Mouse (Mus musculus): ENCODE data around the gene Mien1. TPM values are rescaled to one million over a fixed set of nuclear protein-coding genes. Genes with fewer than 3 reads are reported as not detected.
A peak's percentile ranks its signal among the peaks of the same experiment; 100 is the strongest.

The Mien1 gene
- total RNA-seq, 1 experiment from 2014 or later = 80.3 TPM

DNA sequence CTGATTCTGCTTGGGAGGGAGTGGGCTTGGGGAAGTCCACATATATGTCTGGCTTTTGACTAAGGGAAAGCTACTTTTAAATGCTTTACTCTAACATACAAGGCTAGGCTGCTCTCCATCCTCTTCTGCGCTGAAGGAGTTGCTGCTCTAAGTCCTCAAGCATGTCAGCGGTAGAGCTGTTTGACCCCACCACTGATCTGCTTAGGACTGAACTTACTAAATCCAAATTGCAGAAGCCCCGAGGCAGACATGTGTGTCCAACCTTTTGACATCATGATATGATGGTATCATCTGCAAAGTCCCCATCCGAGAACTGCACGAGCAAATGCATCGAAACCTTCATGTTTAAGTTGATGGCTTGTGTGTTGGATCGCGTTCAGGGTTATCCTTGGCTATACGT, 21.1 kb upstream of the Mien1 start:
- no peak for DNase-seq

DNA sequence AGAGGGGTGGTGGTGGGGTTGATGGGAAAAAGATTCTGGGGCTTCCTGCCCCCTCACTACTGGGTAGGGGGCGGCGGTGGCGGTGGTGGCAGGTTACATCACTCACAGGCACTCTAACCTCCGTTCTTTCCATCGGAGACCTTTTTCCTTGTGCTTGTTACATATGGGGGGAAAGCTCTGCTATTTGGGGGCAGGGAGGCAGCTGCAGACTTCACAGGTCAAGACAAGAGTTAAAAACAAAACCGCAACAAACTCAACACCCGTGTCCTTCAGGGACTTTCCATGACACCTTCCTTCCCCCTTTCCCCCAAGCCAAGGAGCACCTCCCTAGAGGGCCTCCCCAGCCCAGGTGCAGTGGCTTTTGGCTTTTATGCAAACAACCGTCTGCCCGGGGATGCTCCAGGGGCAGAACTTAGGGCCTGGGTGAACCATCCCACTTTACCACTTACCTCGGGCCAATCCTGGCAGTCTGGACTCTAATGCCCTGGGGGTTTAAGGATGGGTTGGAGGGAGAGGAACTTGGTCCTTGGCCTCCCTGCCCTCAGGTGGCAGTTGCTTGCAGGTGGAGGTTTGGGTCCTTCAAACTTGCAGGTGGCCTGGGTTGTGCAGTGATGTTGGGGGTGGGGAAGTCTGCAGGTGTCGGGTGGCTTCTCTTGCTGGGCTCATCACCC, 20.4 kb upstream of the Mien1 start:
- DNase-seq = no peak

DNA sequence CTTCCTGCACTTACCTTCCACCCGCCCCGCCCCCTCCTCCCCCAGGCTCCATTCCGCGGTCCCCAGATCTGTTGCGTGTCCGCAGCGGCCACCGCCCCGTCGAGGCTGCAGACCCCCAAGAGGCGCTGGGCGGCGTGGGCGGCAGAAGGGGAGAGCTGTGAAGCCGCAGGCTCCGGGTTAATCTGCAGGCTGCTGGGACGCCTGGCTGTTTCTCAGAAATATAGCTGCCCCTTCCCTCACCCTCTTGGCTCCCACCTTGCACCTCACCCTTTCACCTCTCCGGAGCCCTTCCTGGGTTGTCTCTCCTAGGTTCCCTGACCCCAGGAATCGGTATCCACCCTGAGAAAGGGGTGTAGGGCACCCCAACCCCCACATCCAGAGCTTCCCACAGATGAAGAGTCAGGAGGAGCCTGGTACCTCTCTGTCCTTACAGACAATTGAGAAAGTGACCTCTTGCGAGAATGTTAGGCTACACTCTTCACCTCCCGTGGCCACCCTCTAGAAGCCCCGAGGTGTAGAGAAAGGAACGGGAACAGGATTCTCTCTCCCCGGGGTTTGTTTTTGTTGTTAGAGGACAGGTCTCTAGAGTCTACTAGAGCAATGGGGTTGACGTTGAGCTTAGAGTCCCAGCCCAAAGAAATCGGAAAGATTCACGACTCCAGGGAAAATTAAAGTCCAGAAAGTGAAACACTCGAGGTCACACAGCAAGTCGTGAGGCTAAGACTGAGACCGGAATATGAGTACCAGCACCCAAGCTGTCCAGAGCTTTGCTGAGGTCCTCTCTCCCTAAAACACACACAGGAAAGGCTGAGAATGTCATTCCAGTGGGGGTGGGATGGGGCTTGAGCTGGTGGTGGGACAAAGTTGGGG, 19.6 kb upstream of the Mien1 start:
- no peak for DNase-seq

- DNase-seq = peak; percentile 86
Measured at GRCm38 (mm10) chr11:98457367-98458120, 18.8 kb upstream of the Mien1 start.

DNA sequence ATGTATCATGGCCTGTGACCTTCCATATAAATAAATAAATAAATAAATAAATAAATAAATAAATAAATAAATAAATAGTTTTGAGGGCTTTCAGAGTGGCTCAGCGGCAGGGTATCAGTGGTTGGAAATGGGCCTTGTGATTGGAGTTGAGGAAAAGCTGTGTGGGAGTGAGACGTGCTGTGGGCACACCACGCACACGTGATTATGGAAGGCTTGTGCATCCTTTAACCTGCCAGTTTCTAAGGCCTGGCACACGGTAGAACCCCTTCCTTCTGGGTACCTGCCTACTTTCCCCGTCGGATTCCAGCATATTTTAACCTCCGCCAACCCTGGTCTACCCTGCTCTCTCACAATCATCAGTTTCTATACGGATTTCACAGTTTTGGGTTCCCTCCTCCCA, 18.2 kb upstream of the Mien1 start:
- no peak for DNase-seq

- DNase-seq = no peak
Measured at GRCm38 (mm10) chr11:98456545-98456944, 17.8 kb upstream of the Mien1 start.

DNA sequence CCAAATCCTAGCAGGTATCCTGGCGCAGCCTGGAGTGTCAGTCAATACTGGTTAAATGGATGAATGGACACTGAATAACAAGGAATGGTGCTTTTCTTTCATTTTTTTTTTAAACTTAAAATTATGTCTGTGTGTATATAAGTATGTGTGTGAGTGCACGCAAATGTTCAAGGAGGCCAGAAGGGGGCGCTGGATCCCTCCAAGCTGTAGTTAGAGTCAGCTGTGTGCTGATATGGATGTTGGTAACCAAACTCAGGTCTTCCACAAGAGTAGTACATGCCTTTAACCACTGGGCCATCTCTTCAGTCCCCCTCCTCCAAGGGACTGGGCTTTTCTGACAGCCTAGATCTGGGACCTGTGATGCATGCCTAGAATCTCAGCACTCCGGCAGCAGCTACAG, 16.7 kb upstream of the Mien1 start:
- DNase-seq = no peak

DNA sequence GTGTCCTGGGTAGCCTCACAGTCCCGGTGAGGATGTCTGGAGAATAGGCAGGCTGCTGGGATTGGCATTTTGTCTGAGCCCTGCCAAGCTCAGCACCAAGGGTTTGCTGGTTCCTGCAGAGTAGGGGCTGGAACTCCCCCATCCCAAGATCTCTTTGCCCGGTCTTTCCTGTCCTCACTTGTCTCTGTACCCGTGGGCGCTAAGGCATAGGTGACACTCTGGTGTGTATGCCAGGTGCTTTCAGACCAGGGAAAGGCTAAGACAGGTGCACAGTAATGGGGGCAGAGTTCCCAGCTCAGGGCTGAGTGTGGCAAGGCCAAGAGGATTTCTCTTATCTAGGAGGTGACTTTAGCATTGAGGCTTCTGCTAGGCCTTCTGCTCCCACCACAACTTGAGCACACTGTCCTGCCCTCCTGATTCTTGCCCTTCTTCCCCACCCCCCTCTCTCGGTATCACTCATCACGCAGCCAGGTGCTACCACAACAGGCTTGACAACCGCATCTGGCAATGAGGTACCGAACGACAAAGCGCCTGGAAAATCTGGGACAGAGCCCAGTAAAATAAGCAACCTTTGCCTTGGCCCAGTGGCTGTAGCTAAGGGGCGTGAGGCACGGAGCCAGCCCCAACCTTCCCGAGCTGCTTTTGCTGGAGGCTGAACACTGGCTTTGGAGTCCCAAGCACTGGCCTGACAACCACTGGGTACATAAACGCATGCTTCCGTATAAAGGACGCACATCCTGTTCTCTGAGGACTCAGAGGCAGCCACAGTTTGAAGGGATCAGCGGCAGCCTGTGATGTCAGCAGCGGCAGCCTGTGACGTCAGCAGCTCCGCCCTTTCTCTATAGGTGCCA, 11.4 kb upstream of the Mien1 start:
- no peak for DNase-seq

GRCm38 (mm10) chr11:98449419-98449818, 10.6 kb upstream of the Mien1 start:
- DNase-seq = no peak

DNA sequence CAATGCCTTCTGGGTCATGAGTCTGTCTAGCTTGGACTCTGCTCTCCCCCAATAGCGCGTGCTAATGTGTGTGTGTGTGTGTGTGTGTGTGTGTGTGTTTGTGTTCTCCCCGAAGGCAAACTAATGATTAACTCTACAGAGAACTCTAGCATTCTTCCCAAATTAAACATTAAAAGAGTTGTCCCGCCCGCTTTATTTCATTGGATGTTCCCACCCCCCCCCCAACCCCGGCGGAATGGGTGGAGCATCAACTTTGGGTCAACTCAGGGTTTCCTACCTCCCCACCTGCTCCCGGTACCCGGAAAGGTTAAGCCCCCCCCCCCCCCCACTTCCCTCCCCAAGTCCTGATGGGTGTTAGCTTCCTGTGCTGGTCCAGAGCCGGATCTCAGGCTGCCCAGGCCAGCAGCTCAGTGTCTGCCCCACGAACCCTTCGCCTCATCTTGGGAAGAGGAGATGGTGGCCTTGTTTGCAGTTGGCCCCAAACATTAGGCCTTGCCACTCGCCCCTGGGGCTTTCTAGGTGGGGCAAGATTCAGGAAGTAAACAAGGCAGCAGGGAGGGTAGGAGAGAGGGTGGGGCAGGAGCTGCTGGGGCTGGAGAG, 9.5 kb upstream of the Mien1 start:
- DNase-seq = no peak

DNA sequence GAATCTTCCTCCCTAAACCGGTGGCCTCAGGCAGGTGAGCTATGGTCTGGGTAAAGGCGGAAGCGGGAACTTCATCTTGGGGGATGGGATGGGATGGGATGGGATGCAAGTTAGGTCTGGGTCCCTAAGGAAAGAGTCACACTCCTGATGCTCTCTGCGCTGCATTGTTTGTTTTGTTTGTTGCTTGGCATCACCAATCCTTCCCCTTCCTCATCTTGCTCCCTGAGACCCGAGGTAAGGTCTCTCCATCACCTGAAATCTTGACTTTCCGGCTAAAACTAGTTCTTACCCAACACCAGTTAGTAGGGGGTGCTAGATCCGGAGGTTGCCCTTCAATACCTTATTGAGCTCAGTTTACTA, 8.7 kb upstream of the Mien1 start:
- no peak for DNase-seq

GRCm38 (mm10) chr11:98446562-98447474, 8.0 kb upstream of the Mien1 start:
- DNase-seq = no peak

DNA sequence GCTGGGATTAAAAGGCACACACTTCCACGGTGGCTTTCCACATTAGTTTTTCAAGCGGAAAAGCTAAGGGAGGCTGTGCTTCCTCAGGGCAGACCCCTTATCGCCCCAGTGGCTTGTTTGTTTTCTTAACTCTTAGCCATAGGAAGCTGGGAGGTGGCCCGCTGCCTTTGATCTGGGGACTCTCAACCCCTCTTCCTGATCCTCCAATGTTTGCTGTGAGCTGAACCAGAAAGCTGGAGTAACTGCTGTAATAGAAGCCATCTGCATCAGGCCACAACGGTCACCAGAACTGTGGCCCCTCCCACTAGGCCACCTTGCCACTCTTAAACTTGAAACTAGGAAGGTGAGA, 7.4 kb upstream of the Mien1 start, which contains the start of gene Grb7:
TSS of gene Grb7 (plus strand) at position 182 of the 349 bp plus-strand sequence.
- no peak for DNase-seq

DNA sequence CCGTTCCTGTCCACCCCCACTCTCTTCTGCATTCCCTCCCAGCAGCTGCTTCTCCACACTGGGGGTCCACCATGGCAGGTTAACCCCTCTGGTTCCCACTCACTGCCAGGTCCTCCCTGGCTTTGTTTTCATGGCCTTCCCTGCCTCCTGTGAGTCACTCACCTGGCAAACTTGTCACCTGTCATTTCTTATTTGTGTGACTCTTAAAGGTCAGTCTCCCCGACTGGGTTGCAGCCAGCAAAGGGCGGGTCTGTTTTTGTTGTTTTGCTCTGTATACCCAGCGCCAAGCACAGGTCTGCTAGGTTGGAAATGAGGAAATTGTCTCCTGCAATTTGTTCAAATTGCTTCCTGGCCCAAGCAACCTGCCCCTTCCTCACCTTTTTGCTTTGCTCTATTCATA, 6.9 kb upstream of the Mien1 start:
- DNase-seq = no peak

GRCm38 (mm10) chr11:98445238-98445637, 6.4 kb upstream of the Mien1 start:
- no peak for DNase-seq

DNA sequence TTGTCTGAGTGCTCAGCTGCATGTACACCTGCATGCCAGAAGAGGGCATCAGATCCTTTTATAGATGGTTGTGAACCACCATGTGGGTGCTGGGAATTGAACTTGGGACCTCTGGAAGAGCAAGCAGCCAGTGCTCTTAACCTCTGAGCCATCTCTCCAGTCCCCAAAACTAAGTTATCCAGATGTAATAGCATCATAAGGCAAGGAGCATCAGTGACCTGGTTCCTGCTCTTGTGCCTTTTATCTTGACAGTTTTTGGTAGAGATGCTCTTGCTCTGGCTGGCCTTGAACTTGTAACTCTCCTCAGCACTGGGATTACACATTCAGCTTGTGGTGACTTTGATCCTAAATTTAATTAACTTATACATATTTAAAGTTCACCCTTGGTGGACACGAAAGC, 4.9 kb upstream of the Mien1 start:
- no peak for DNase-seq

DNA sequence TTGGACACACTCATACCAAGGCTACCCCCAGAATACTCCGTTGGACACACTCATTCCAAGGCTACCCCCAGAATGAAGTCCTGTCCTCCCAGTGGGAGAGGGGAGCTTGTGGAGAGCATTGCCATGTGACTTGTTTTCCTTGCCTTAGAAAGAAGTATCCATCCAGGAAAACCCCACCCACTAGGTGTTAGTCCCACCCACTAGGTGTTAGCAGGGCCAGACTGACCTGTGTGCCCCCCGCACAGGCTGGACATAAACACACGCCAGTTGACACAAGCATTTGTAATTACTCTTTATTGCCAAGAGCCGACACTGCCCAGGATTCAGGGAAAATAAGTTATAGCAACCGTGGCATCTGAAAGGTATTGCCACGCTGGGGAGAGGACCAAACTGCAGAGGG, 1.4 kb downstream of the Mien1 start:
- DNase-seq = no peak

- DNase-seq = no peak
Measured at GRCm38 (mm10) chr11:98435723-98436122, 3.1 kb downstream of the Mien1 start.

DNA sequence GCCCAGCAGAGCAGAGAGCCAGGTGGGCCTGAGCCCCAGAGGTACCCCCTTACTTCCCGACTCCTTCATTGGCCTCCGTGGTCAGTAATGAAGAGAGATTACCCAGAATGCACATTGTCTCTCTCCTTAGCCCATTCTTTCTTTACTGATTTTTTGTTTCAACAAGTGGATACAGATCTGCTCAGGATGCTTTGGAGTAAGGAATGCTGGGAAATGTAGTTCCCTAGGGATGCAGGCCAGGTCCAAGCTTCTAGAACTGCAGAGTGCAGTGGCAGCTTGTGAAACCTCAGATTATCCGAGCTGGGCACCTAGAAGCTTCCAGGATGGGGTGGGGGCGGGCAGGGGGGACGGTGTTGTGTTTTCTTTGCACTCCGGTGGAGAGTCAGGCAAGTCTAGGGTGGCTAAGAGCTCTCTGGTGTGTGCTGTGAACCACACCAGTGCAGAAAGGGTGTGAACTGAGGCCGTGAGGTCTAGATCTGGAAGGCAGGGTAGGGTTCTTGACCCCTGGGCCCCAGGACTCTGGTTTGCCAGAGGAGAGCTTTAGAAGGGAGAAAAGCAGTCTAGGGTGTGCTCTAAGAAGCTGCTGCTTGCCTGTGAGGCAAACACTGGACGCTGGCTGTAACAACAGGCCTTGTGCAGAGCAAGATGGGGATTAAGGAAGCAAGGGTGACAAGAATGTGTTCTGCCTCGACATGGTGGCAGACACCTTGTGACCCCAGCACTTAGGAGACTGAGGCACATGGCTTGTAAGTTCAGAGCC, 6.9 kb downstream of the Mien1 start:
- no peak for DNase-seq

DNA sequence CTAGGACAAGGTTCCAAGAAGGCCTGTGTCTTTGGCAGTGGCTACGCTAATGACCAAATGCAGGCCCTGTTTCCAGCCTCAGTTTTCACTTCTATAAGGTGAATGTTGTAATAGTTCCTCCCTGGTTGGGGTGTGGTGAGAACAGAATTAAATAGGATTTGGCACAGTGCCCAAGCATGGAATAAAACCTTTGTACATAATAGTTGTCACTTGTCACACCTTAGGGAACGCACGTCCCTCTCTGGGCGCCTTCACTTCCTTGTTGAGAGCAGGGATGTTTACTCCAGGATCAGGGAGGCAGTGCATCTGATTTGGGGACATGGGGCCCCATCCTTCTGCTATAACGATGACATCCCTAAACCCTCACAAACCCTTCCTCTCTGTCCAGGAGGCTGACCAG, 10.4 kb downstream of the Mien1 start:
- DNase-seq = no peak
